Mouse (Mus musculus) myocyte (in vitro differentiated cells): ENCODE measurements around the gene Cd3eap. TPM values are rescaled to one million over a fixed set of nuclear protein-coding genes. Genes with fewer than 3 reads are reported as not detected.

Experiments used
- H3K27me3 ChIP-seq: one replicate; pipeline ENCODE4 v1.6.1; 2011; ENCODE audit not compliant: control insufficient read depth, insufficient read depth, insufficient read length
- H3K36me3 ChIP-seq: one replicate; pipeline ENCODE4 v1.6.1; 2011; ENCODE audit not compliant: control insufficient read depth, insufficient read depth
- H3K4me2 ChIP-seq: one replicate; pipeline ENCODE4 v1.6.1; 2011; ENCODE audit warnings: low read depth, control low read depth
- H3K4me3 ChIP-seq: one replicate; pipeline ENCODE4 v1.5.1; 2011; ENCODE audit warnings: mild to moderate bottlenecking, control low read depth, moderate library complexity
- H3K79me2 ChIP-seq: one replicate; pipeline ENCODE4 v1.6.1; 2011; ENCODE audit not compliant: control insufficient read depth, insufficient read depth
- H3ac ChIP-seq: one replicate; pipeline ENCODE4 v1.6.1; 2011; ENCODE audit not compliant: control insufficient read depth, insufficient read length
- CEBPB ChIP-seq: IDR thresholded peaks from 2 replicates; pipeline ENCODE4 v1.6.1; 2011; ENCODE audit warnings: mild to moderate bottlenecking, moderate library complexity; ENCODE audit not compliant: poor library complexity, insufficient read depth, severe bottlenecking
- E2F4 ChIP-seq: IDR thresholded peaks from one replicate; pipeline ENCODE4 v1.6.1; 2011; ENCODE audit warnings: mild to moderate bottlenecking, control low read depth, moderate library complexity; ENCODE audit not compliant: insufficient read depth
- MAX ChIP-seq: IDR thresholded peaks from one replicate; pipeline ENCODE4 v1.6.1; 2011; ENCODE audit warnings: low read depth, mild to moderate bottlenecking, control low read depth
- MYOD1 ChIP-seq, 3 experiments: IDR thresholded peaks; one replicate each; pipeline ENCODE4 v1.6.1; 2011; ENCODE audit warnings: control low read depth in 2 of 3, low read depth in 2 of 3, mild to moderate bottlenecking in 2 of 3, moderate library complexity in 1 of 3; ENCODE audit not compliant: insufficient read length in 2 of 3, control insufficient read depth in 1 of 3
- MYOG ChIP-seq, 3 experiments: IDR thresholded peaks; one replicate each; pipeline ENCODE4 v1.6.1; 2011; ENCODE audit warnings: control low read depth in 2 of 3, low read depth in 2 of 3, mild to moderate bottlenecking in 2 of 3; ENCODE audit not compliant: insufficient read length in 2 of 3, control insufficient read depth in 1 of 3, insufficient read depth in 1 of 3
- POLR2A ChIP-seq: IDR thresholded peaks from one replicate; pipeline ENCODE4 v1.6.1; 2011; ENCODE audit warnings: low read depth, mild to moderate bottlenecking, control low read depth, moderate library complexity; ENCODE audit not compliant: insufficient read length
- POLR2AphosphoS2 ChIP-seq: IDR thresholded peaks from one replicate; pipeline ENCODE4 v1.6.1; 2011; ENCODE audit warnings: low read depth, control low read depth; ENCODE audit not compliant: insufficient read length
- REST ChIP-seq: IDR thresholded peaks from one replicate; pipeline ENCODE4 v1.6.1; 2011; ENCODE audit warnings: mild to moderate bottlenecking, control low read depth, moderate library complexity; ENCODE audit not compliant: insufficient read depth, insufficient read length
- SRF ChIP-seq: IDR thresholded peaks from one replicate; pipeline ENCODE4 v1.6.1; 2011; ENCODE audit warnings: low read depth; ENCODE audit not compliant: control insufficient read depth, insufficient read length
- TCF12 ChIP-seq: IDR thresholded peaks from one replicate; pipeline ENCODE4 v1.6.1; 2011; ENCODE audit warnings: mild to moderate bottlenecking, control low read depth; ENCODE audit not compliant: poor library complexity, insufficient read depth, severe bottlenecking
- TCF3 ChIP-seq: IDR thresholded peaks from one replicate; pipeline ENCODE4 v1.6.1; 2011; ENCODE audit warnings: low read depth, control low read depth; ENCODE audit not compliant: insufficient read length
- USF1 ChIP-seq: IDR thresholded peaks from one replicate; pipeline ENCODE4 v1.6.1; 2011; ENCODE audit warnings: low read depth, mild to moderate bottlenecking, control low read depth, moderate library complexity
- polyA plus RNA-seq: library from polyadenylated mRNA; unstranded; fragments of >200 nt; fragmentation: generic; extraction: Trizol; gene quantifications from one replicate; pipeline ENCODE4 v1.2.1, GENCODE M21; 2012; ENCODE audit warnings: missing spikeins

Cd3eap gene
- polyA plus RNA-seq, result 13.7 TPM

DNA sequence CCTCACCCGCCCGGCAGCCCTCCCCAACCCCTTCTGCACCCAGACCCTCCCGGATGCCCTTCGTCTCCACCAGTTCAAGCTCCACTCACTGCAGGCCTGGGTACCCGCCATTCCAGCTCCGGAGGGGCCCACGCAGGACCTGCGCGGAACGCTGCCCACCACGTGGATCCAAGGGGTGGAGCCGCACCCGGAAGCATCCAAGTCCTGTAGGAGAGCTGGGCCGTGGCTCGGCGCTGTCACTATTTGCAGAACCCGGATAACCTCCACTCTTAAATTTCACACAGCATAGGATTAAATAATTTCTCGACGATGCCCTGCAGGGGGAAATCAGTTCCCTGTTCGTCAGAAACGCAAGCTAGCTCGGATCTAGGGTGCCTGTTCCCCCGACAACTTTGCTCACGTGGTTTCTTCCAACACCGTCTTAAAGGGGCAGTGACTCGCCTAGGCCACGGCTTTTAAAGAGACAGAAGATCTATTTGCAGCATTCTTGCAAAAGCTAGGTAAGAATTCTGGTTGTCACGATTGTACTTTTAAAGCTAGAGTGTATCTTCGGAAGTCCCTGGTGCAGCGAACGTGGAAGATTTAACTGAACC, at the start of gene Cd3eap, which contains the start of gene Ppp1r13l:
Cd3eap (minus strand) TSS at position 185 of the 593 bp plus-strand sequence.
Ppp1r13l (plus strand) TSS at position 451 of the 593 bp plus-strand sequence.
- Histone ChIP-seq H3ac (peak within 1 kb of the TSS; percentile 34), H3K4me2 (peak within 1 kb of the TSS; percentile 98), H3K79me2 (peaks cover 37% of the 10 kb centered on the region), H3K27me3 (no peaks in the 10 kb centered on the region), H3K4me3 (peak within 1 kb of the TSS; percentile 90), H3K36me3 (no peaks in the 10 kb centered on the region)
- TF ChIP-seq E2F4 (no peak), POLR2A (peak; percentile 65), CEBPB (no peak), MAX (peak; percentile 30), TCF3 (no peak), POLR2AphosphoS2 (peak; percentile 58), USF1 (peak; percentile 62)

DNA sequence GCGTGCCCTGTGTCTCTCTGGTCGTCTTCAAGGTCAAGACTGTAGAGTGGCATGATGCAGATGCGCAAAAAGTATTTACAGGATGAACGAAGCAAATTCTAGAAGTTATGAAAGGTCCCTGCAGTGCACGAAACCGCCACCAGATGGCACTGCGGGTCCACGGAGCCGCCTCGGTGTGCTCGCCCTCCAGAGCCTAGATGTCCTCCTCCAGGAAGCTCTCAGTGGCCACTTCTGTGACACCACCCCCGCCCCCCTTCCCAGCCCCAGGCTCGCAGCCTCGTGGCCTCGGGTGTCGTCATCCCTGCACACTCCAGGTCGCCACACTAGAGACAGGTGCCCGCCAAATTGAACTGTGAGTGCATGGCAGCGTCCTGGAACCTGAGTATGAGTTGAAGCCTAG, 46.1 kb upstream of the Cd3eap start:
- Histone ChIP-seq H3K79me2 (no peaks in the 10 kb centered on the region), H3K36me3 (no peaks in the 10 kb centered on the region), H3K4me2 (peak overlapping the region; percentile 62), H3K27me3 (peaks cover 17% of the 10 kb centered on the region), H3K4me3 (no peak overlapping the region), H3ac (no peak overlapping the region)
- TF ChIP-seq USF1, result no peak
- no peak for TF ChIP-seq SRF
- TF ChIP-seq POLR2AphosphoS2, result no peak
- TF ChIP-seq MYOG (IDR thresholded peaks at IDR 0.05; ENCODE audit: control insufficient read depth in 1 of 3, insufficient read depth in 1 of 3, insufficient read length in 2 of 3, low read depth in 2 of 3), result no peak
- TF ChIP-seq REST, result no peak
- TF ChIP-seq TCF12, result no peak
- TF ChIP-seq E2F4, result no peak

DNA sequence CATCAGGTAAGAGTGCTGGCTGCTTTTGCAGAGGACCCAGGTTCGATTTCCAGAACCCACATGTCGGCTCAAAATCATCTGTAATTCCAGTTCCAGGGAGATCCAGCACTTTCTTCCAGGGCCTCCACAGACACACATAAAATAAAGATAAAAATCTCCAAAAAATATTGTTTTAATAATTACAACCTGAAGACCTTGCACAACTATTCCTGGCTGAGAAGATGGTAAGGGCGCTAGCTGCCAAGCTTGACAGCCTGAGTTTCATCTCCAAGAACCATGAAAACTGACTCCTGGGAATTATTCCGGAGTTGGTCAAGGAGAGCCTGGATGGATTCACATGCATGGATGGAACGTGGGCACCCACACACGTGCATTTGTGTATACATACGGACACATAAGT, 45.2 kb upstream of the Cd3eap start, which contains the start of gene Ckm:
Ckm (plus strand) TSS at position 301 of the 400 bp plus-strand sequence.
- Histone ChIP-seq H3K27me3 (peaks cover 17% of the 10 kb centered on the region), H3K79me2 (no peaks in the 10 kb centered on the region), H3K4me3 (no peak within 1 kb of the TSS), H3ac (no peak within 1 kb of the TSS), H3K36me3 (no peaks in the 10 kb centered on the region), H3K4me2 (peak within 1 kb of the TSS; percentile 62)
- no peak for TF ChIP-seq SRF
- no peak for TF ChIP-seq POLR2A

DNA sequence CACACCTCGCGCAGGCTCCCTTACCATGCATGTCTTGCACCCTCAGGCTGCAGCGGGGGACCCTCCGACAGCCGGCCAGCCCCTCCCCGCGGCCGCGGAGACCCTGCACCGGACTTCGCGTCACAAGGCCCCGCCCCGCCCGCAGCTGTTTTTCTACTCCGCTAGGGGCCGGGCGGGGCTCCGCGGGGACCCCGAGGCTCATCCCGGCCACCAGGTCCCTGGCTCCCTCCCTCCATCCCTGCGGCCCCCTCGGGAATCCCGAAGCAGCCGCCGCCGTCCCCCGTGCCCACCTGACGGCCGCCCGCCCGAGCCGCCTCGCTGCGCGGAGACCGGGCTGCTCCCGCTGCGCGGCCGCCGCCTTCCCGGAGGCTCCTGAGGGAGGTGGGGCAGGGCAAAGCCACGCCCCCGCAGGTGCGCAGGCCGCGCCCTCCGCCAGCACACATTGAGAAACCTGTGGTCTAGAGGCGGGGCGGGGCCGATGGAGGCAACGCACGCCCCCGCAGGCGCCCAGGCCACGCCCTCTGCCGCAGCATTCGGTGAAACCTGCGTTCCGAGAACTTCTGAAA, 44.5 kb upstream of the Cd3eap start, which contains the start of gene Klc3:
Klc3 (minus strand) TSS at position 374 of the 566 bp plus-strand sequence.
- Histone ChIP-seq H3K79me2 (no peaks in the 10 kb centered on the region), H3K4me2 (peak within 1 kb of the TSS; percentile 45), H3K27me3 (peaks cover 17% of the 10 kb centered on the region), H3K4me3 (no peak within 1 kb of the TSS), H3K36me3 (no peaks in the 10 kb centered on the region), H3ac (no peak within 1 kb of the TSS)
- no peak for TF ChIP-seq MYOG (IDR thresholded peaks at IDR 0.05; ENCODE audit: control insufficient read depth in 1 of 3, insufficient read depth in 1 of 3, insufficient read length in 2 of 3, low read depth in 2 of 3)
- TF ChIP-seq MAX, result no peak

DNA sequence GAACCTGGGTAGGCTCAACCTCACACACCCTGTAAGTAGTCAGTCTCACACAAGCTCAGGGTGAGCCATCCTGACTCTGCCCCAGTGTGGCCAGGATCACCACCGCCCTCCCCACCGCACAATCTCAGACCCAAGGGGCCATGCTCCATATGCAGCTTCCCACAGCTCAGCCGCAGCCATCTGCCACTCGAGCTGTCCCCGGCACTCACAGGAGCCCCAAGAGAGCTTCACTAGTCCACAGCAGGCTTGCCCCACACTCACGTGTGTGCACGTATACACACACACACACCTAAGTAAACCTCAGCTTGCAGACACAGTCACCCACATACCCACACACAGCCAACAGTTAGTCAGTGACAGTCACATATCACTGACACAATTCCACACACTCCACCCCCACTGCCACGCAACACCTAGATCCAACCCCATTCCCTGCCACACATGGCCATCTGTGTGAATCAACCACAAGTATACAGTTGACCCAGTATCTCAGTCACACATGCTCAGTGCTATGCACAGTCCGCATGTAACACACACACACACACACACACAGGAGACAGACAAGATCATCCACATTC, 43.3 kb upstream of the Cd3eap start:
- Histone ChIP-seq H3K79me2 (no peaks in the 10 kb centered on the region), H3K4me3 (no peak overlapping the region), H3ac (no peak overlapping the region), H3K4me2 (no peak overlapping the region), H3K27me3 (peaks cover 17% of the 10 kb centered on the region), H3K36me3 (no peaks in the 10 kb centered on the region)
- TF ChIP-seq POLR2A (no peak), MYOG (IDR thresholded peaks at IDR 0.05; ENCODE audit: control insufficient read depth in 1 of 3, insufficient read depth in 1 of 3, insufficient read length in 2 of 3, low read depth in 2 of 3) (no peak), TCF12 (no peak), CEBPB (no peak), MYOD1 (IDR thresholded peaks at IDR 0.05; ENCODE audit: control insufficient read depth in 1 of 3, insufficient read length in 2 of 3, low read depth in 2 of 3) (no peak), SRF (no peak), REST (no peak), E2F4 (no peak), MAX (no peak), USF1 (no peak), TCF3 (no peak), POLR2AphosphoS2 (no peak)
